In genomic region chr4:46596398-46596797, GRCm38 (mm10) we compare ENCODE assay signal across 15 mouse cellular contexts. TPM values are rescaled to one million over a fixed set of nuclear protein-coding genes. Genes with fewer than 3 reads are reported as not detected.
DNase-seq lines count a peak whose midpoint lies in the region; ATAC-seq lines count a peak whose summit lies in the region.
"Had no signal": no experiment of that assay in that cellular context is flagged by ENCODE, and none has a peak within 500 bp of the region (broad histone marks: within the 10 kb centered on the region; RNA-seq: fewer than 3 reads in every experiment).

No protein-coding gene starts in this region.

- no peak overlapping the region for H3K4me3 ChIP-seq in heart, embryonic 10.5 days
- H3K4me3 ChIP-seq in liver, embryonic 12.5 days, result no peak overlapping the region
- H3K4me3 ChIP-seq: myocyte had no signal

- intact Hi-C loops in gastrocnemius, postnatal 14 days (cut with DNase I; ENCODE audit: low total_unique reads), result no loop called here

- 74% methylated on average over 6 of the region's 6 CpGs for WGBS in heart, embryonic 10.5 days
- WGBS in liver, embryonic 12.5 days (ENCODE audit: insufficient replicate concordance), result 64% methylated on average over 6 of the region's 6 CpGs

- H3K9me3 ChIP-seq in heart, embryonic 10.5 days, result no peaks in the 10 kb centered on the region
- no peaks in the 10 kb centered on the region for H3K9me3 ChIP-seq in liver, embryonic 12.5 days (replicated peaks)

- DNase-seq in heart, adult 11 months, result peak; percentile 84
- no peak for DNase-seq in heart, embryonic 10.5 days (ENCODE audit: low spot score)
- DNase-seq in urinary bladder, adult 2 months (ENCODE audit: low spot score), result peak; percentile 12
- DNase-seq in urinary bladder, postnatal 14 days (ENCODE audit: low spot score), result no peak
- DNase-seq in gastrocnemius, postnatal 14 days, result peak; percentile 4
- no peak for DNase-seq in retina, postnatal 1 day
- DNase-seq: heart, postnatal 36 days; layer of hippocampus, adult 9-11 months; right cerebral cortex, postnatal 4 days had no signal

- H3K9ac ChIP-seq in liver, embryonic 12.5 days, result no peak overlapping the region

- no peak for ATAC-seq in liver, embryonic 12.5 days
- no peak for ATAC-seq in frontal cortex, adult (ENCODE audit: low TSS enrichment)
- ATAC-seq: lung, postnatal 0 days had no signal

- H3K27me3 ChIP-seq in heart, embryonic 10.5 days (ENCODE audit: insufficient read depth, poor library complexity, severe bottlenecking), result peaks cover 79% of the 10 kb centered on the region
- H3K27me3 ChIP-seq in liver, embryonic 12.5 days (replicated peaks), result peaks cover 48% of the 10 kb centered on the region

- H3K4me2 ChIP-seq in liver, embryonic 12.5 days, result no peak overlapping the region
- H3K4me2 ChIP-seq: liver, embryonic 11.5 days; midbrain, embryonic 11.5 days had no signal

- H3K27ac ChIP-seq in heart, embryonic 10.5 days, result no peak overlapping the region
- no peak overlapping the region for H3K27ac ChIP-seq in liver, embryonic 12.5 days

- H3K4me1 ChIP-seq in heart, embryonic 10.5 days, result peaks cover 25% of the 10 kb centered on the region
- H3K4me1 ChIP-seq in liver, embryonic 12.5 days, result peaks cover 47% of the 10 kb centered on the region

- H3K36me3 ChIP-seq in heart, embryonic 10.5 days, result no peaks in the 10 kb centered on the region
- no peaks in the 10 kb centered on the region for H3K36me3 ChIP-seq in liver, embryonic 12.5 days

RNA-seq across cellular contexts. Expression of gene Coro2a, which starts 5.6 kb away (rescaled TPM):
- 0.89 and 1.4 TPM in 2 replicates for polyA plus RNA-seq in heart, embryonic 10.5 days (2016; fragmentation: Nextera tagmentation; extraction: Ambion mirVana)
- polyA plus RNA-seq in urinary bladder, adult 2 months (2012; rRNA removed), result 6.4 and 7.0 TPM in 2 replicates
- total RNA-seq in gastrocnemius, postnatal 14 days (2021), result under 1 TPM; 0.27 to 0.66 TPM
- 4.9 and 5.2 TPM in 2 replicates for polyA plus RNA-seq in liver, embryonic 12.5 days (2016; fragmentation: Nextera tagmentation; extraction: Ambion mirVana)

RNA-seq across cellular contexts. Expression of gene Tbc1d2, which starts 53.6 kb away (rescaled TPM):
- 0.55 and 0.98 TPM in 2 replicates for polyA plus RNA-seq in heart, embryonic 10.5 days (2016; fragmentation: Nextera tagmentation; extraction: Ambion mirVana)
- polyA plus RNA-seq in urinary bladder, adult 2 months (2012; rRNA removed), result 18.6 and 24.0 TPM in 2 replicates
- total RNA-seq in gastrocnemius, postnatal 14 days (2021), result 1 to 10 TPM; 1.1 TPM
- 0.57 and 0.62 TPM in 2 replicates for polyA plus RNA-seq in liver, embryonic 12.5 days (2016; fragmentation: Nextera tagmentation; extraction: Ambion mirVana)

Comparison
In these comparisons a context has a peak if more than half of its experiments do, and no peak if none do; other contexts are left out.
1. DNase-seq: peak in heart, adult 11 months (single experiment), urinary bladder, adult 2 months (single experiment) and gastrocnemius, postnatal 14 days (single experiment); none in heart, embryonic 10.5 days (single experiment), urinary bladder, postnatal 14 days (single experiment) and retina, postnatal 1 day (single experiment).